In the genomic region with DNA sequence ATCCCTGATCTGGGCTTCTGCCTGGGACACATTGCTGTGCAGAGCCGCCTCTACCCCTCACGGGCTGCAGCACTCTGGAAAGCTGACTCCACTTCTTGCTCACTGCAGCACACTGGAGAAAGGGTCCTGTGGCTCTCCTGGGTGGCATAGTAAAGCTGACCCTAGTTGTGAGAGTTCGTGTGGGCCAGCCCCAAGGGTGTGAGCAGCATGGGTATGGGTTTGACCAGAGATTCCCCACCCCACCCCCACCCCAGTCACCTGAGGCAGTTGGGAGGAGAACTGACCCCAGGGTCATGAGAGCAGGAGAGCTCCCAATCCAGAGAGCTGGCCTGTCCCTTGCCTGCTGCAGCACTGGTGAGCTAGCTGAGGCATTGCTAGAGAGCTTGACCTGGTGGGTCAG, we compare ENCODE assay signal across 29 mouse cellular contexts.
DNase-seq lines count a peak whose midpoint lies in the region; ATAC-seq lines count a peak whose summit lies in the region.
"Had no signal": no experiment of that assay in that cellular context is flagged by ENCODE, and none has a peak within 500 bp of the region (broad histone marks: within the 10 kb centered on the region; RNA-seq: fewer than 3 reads in every experiment).

No protein-coding gene starts in this region.

- no peak for DNase-seq in forebrain, embryonic 10.5 days (ENCODE audit: extremely low spot score, low spot score)
- no peak for DNase-seq in forebrain, embryonic 14.5 days (ENCODE audit: low spot score)
- no peak for DNase-seq in liver
- DNase-seq in embryonic facial prominence, embryonic 10.5 days (ENCODE audit: low spot score): no peak
- DNase-seq in frontal cortex, postnatal 25 days (ENCODE audit: low spot score in 2 of 2): no peak
- DNase-seq: adrenal gland, postnatal 10 days; cerebellum, adult 8-10 months; cerebellum, postnatal 36 days; embryo, embryonic 11 days; forebrain, postnatal 0 days; gastrocnemius, postnatal 10 days; heart, postnatal 10 days; kidney, adult 2 months; kidney, postnatal 10 days; layer of hippocampus, postnatal 36 days; right cerebral cortex, adult 18-20 months; right cerebral cortex, postnatal 4 days; thymus, adult 18-20 months; thymus, postnatal 25 days had no signal

- 0 out of 2 replicates have a peak overlapping the region, but pooled peaks have one; percentile 53 for H3K27ac ChIP-seq in forebrain, embryonic 10.5 days
- no peak overlapping the region for H3K27ac ChIP-seq in forebrain, embryonic 14.5 days (ENCODE audit: low read depth, low read length)
- H3K27ac ChIP-seq in liver, embryonic 12.5 days: no peak overlapping the region
- H3K27ac ChIP-seq in embryonic facial prominence, embryonic 10.5 days (replicated peaks): peak overlapping the region; percentile 40; the same call in 1 of the 2 replicates
- no peak overlapping the region for H3K27ac ChIP-seq in limb, embryonic 13.5 days
- H3K27ac ChIP-seq: heart, embryonic 13.5 days; lung, embryonic 15.5 days; midbrain, embryonic 12.5 days; neural tube, embryonic 12.5 days; stomach, postnatal 0 days had no signal

- H3K9me3 ChIP-seq in forebrain, embryonic 10.5 days: no peaks in the 10 kb centered on the region
- no peaks in the 10 kb centered on the region for H3K9me3 ChIP-seq in forebrain, embryonic 14.5 days (replicated peaks; ENCODE audit: control insufficient read depth, low read length)
- no peaks in the 10 kb centered on the region for H3K9me3 ChIP-seq in liver, embryonic 12.5 days (replicated peaks)
- no peaks in the 10 kb centered on the region for H3K9me3 ChIP-seq in embryonic facial prominence, embryonic 10.5 days
- no peaks in the 10 kb centered on the region for H3K9me3 ChIP-seq in limb, embryonic 13.5 days
- H3K9me3 ChIP-seq: G1E; heart, embryonic 13.5 days; lung, embryonic 15.5 days; midbrain, embryonic 12.5 days; neural tube, embryonic 12.5 days had no signal

- no peaks in the 10 kb centered on the region for H3K27me3 ChIP-seq in forebrain, embryonic 10.5 days (ENCODE audit: poor library complexity, severe bottlenecking)
- no peaks in the 10 kb centered on the region for H3K27me3 ChIP-seq in forebrain, embryonic 14.5 days (replicated peaks; ENCODE audit: control insufficient read depth, insufficient read depth, low read length)
- H3K27me3 ChIP-seq in liver, embryonic 12.5 days (replicated peaks): no peaks in the 10 kb centered on the region
- no peaks in the 10 kb centered on the region for H3K27me3 ChIP-seq in embryonic facial prominence, embryonic 10.5 days (replicated peaks; ENCODE audit: low read depth, poor library complexity, severe bottlenecking)
- H3K27me3 ChIP-seq in limb, embryonic 13.5 days: no peaks in the 10 kb centered on the region
- H3K27me3 ChIP-seq: heart, embryonic 13.5 days; lung, embryonic 15.5 days; midbrain, embryonic 12.5 days; neural tube, embryonic 12.5 days had no signal

- H3K36me3 ChIP-seq in forebrain, embryonic 10.5 days (replicated peaks): no peaks in the 10 kb centered on the region
- no peaks in the 10 kb centered on the region for H3K36me3 ChIP-seq in forebrain, embryonic 14.5 days (ENCODE audit: control insufficient read depth, insufficient read depth, low read length)
- no peaks in the 10 kb centered on the region for H3K36me3 ChIP-seq in liver, embryonic 12.5 days
- H3K36me3 ChIP-seq in embryonic facial prominence, embryonic 10.5 days (replicated peaks): no peaks in the 10 kb centered on the region
- H3K36me3 ChIP-seq in limb, embryonic 13.5 days: no peaks in the 10 kb centered on the region
- H3K36me3 ChIP-seq: G1E; heart, embryonic 13.5 days; lung, embryonic 15.5 days; midbrain, embryonic 12.5 days; neural tube, embryonic 12.5 days had no signal

- H3K9ac ChIP-seq in forebrain, embryonic 14.5 days (ENCODE audit: low read length): no peak overlapping the region
- H3K9ac ChIP-seq in liver, embryonic 12.5 days: no peak overlapping the region
- no peak overlapping the region for H3K9ac ChIP-seq in limb, embryonic 13.5 days
- H3K9ac ChIP-seq: forebrain, postnatal 0 days; heart, embryonic 13.5 days; lung, embryonic 15.5 days; midbrain, embryonic 12.5 days; neural tube, embryonic 12.5 days had no signal

- no peak overlapping the region for H3K4me2 ChIP-seq in forebrain, embryonic 14.5 days (ENCODE audit: low read length)
- H3K4me2 ChIP-seq in liver, embryonic 12.5 days: no peak overlapping the region
- no peak overlapping the region for H3K4me2 ChIP-seq in limb, embryonic 13.5 days (replicated peaks)
- H3K4me2 ChIP-seq: heart, embryonic 13.5 days; lung, embryonic 15.5 days; midbrain, embryonic 12.5 days; neural tube, embryonic 12.5 days had no signal

- no peak for ATAC-seq in forebrain, embryonic 14.5 days
- ATAC-seq in liver, embryonic 12.5 days: 0 out of 2 replicates have a peak, but pooled peaks have one; percentile 15
- ATAC-seq in limb, embryonic 13.5 days (ENCODE audit: low FRiP score, low read depth): peak; percentile 40; the same call in 1 of the 2 replicates
- ATAC-seq: forebrain, postnatal 0 days; hindbrain, embryonic 16.5 days had no signal

- 70% methylated on average over 3 of the region's 3 CpGs for WGBS in forebrain, embryonic 10.5 days
- WGBS in forebrain, embryonic 14.5 days: 83% methylated on average over 3 of the region's 3 CpGs
- WGBS in liver, embryonic 12.5 days (ENCODE audit: insufficient replicate concordance): 58% methylated on average over 3 of the region's 3 CpGs
- WGBS in embryonic facial prominence, embryonic 10.5 days: 54% methylated on average over 3 of the region's 3 CpGs
- 66% methylated on average over 3 of the region's 3 CpGs for WGBS in limb, embryonic 13.5 days

- H3K4me1 ChIP-seq in forebrain, embryonic 10.5 days: peaks cover 24% of the 10 kb centered on the region
- H3K4me1 ChIP-seq in forebrain, embryonic 14.5 days (ENCODE audit: control insufficient read depth, insufficient read depth, low read length): 0 out of 2 replicates have a peak, but pooled peaks cover 2% of the 10 kb centered on the region
- no peaks in the 10 kb centered on the region for H3K4me1 ChIP-seq in liver, embryonic 12.5 days
- peaks cover 15% of the 10 kb centered on the region for H3K4me1 ChIP-seq in embryonic facial prominence, embryonic 10.5 days
- 0 out of 2 replicates have a peak, but pooled peaks cover 3% of the 10 kb centered on the region for H3K4me1 ChIP-seq in limb, embryonic 13.5 days
- H3K4me1 ChIP-seq: lung, embryonic 15.5 days had no signal

- no peak overlapping the region for H3K4me3 ChIP-seq in forebrain, embryonic 10.5 days
- H3K4me3 ChIP-seq in forebrain, embryonic 14.5 days (ENCODE audit: low read depth, low read length): no peak overlapping the region
- H3K4me3 ChIP-seq in liver, embryonic 12.5 days: no peak overlapping the region
- H3K4me3 ChIP-seq in embryonic facial prominence, embryonic 10.5 days: no peak overlapping the region
- H3K4me3 ChIP-seq in limb, embryonic 13.5 days: no peak overlapping the region
- H3K4me3 ChIP-seq: heart, embryonic 13.5 days; lung, embryonic 15.5 days; midbrain, embryonic 12.5 days; myocyte; neural tube, embryonic 12.5 days had no signal

Comparison
In these comparisons a context has a peak if more than half of its experiments do, and no peak if none do; other contexts are left out.
1. H3K27ac ChIP-seq: peak in forebrain, embryonic 10.5 days (single experiment) and embryonic facial prominence, embryonic 10.5 days (single experiment); none in forebrain, embryonic 14.5 days (single experiment), liver, embryonic 12.5 days (single experiment) and limb, embryonic 13.5 days (single experiment).